Mouse (Mus musculus) embryonic facial prominence, embryonic 13.5 days (tissue): ENCODE data around the gene Gm10382. TPM values are rescaled to one million over a fixed set of nuclear protein-coding genes. Genes with fewer than 3 reads are reported as not detected.
"Not testable (repeated sequence)": the region's sequence is repeated elsewhere in the genome, so short reads cannot be mapped to it uniquely, and the experiment has no call there.

Source experiments
- ATAC-seq: fragments of 200-750 bp; cut with Nextera tagmentation; 2 replicates; pipeline ENCODE4 v1.8.0; 2017; ENCODE audit warnings: low read depth; ENCODE audit not compliant: insufficient number of reproducible peaks, insufficient read depth, low FRiP score, low TSS enrichment
- H3K27ac ChIP-seq: fragments of 300-500 bp; sonication (generic); 2 replicates; pipeline ENCODE4 v1.5.1; 2015; ENCODE audit warnings: moderate library complexity, mild to moderate bottlenecking, inconsistent platforms
- H3K27me3 ChIP-seq: fragments of 300-500 bp; sonication (generic); 2 replicates; pipeline ENCODE4 v1.6.1; 2015; ENCODE audit warnings: mild to moderate bottlenecking, inconsistent platforms
- H3K36me3 ChIP-seq: fragments of 300-500 bp; sonication (generic); 2 replicates; pipeline ENCODE4 v1.6.1; 2015; ENCODE audit warnings: mild to moderate bottlenecking, inconsistent platforms
- H3K4me1 ChIP-seq: fragments of 300-500 bp; sonication (generic); 2 replicates; pipeline ENCODE4 v1.6.1; 2015; ENCODE audit warnings: inconsistent platforms
- H3K4me2 ChIP-seq: fragments of 300-500 bp; sonication (generic); 2 replicates; pipeline ENCODE4 v1.6.1; 2015; ENCODE audit warnings: moderate library complexity, mild to moderate bottlenecking, inconsistent platforms
- H3K4me3 ChIP-seq: fragments of 300-500 bp; sonication (generic); 2 replicates; pipeline ENCODE4 v1.5.1; 2015; ENCODE audit warnings: mild to moderate bottlenecking, inconsistent platforms
- H3K9ac ChIP-seq: fragments of 300-500 bp; sonication (generic); 2 replicates; pipeline ENCODE4 v1.6.1; 2015; ENCODE audit warnings: mild to moderate bottlenecking, inconsistent platforms
- H3K9me3 ChIP-seq: fragments of 300-500 bp; sonication (generic); 2 replicates; pipeline ENCODE4 v1.6.1; 2016; ENCODE audit warnings: inconsistent platforms
- WGBS: fragments of 180-500 bp; shearing (Covaris S2); methylation state at CpG from one replicate; pipeline ENCODE4 v1.1.7; 2015; ENCODE audit warnings: mixed read lengths; 5-methylcytosine and 5-hydroxymethylcytosine counted together
- polyA plus RNA-seq: library from polyadenylated mRNA; unstranded; fragments of >200 nt; fragmentation: Nextera tagmentation; extraction: Ambion mirVana; gene quantifications from 2 replicates; pipeline ENCODE4 v1.2.1, GENCODE M21; 2015

Gm10382 gene
- polyA plus RNA-seq, 1 experiment from 2014 or later: 0.34 TPM

DNA sequence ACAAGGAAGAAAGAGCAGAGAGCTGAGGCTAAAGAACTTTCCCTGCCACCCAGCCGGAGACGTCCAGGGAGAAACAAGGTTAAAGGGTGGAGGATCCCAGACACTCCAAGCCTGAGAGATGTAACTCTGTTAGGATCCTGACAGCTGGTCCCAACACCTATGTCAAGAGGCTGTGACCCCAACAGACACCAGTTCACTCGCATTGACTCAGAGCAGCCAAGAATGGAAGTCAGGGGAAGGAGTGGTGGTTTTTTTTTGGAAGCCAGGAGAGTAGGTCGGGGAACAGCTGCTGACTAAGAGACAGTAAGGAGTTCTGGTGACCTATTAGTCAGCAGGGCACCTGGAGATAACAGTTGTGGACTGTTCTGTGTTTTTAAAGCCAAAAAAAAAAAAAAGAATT is 17.1 kb upstream of the Gm10382 start:
- ATAC-seq: no peak
- H3K4me1 ChIP-seq: no peaks in the 10 kb centered on the region
- no peak overlapping the region for H3K4me2 ChIP-seq
- no peak overlapping the region for H3K4me3 ChIP-seq
- H3K36me3 ChIP-seq: no peaks in the 10 kb centered on the region
- H3K27ac ChIP-seq: no peak overlapping the region
- H3K27me3 ChIP-seq: no peaks in the 10 kb centered on the region
- H3K9me3 ChIP-seq: no peaks in the 10 kb centered on the region
- H3K9ac ChIP-seq: no peak overlapping the region
- 81% methylated on average over 4 of the region's 4 CpGs for WGBS

DNA sequence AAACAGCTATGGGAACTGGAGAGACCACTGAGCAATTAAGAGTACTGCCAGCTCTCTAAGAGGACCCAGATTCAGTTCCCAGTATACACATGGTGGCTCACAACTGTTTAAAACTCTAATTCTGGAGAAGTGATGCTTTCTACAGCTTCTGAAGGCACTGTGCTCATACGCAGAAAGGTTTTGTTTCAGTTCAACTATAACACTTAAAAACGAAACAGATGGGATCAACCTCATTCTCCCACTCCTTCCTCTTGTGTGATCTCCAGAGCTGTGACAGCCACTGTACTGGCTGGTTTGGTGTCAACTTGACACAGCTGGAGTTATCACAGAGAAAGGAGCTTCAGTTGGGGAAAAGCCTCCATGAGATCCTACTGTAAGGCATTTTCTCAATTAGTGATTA is 13.3 kb upstream of the Gm10382 start:
- no peak for ATAC-seq
- Histone ChIP-seq H3K4me3 (no peak overlapping the region), H3K9me3 (no peaks in the 10 kb centered on the region), H3K9ac (no peak overlapping the region), H3K36me3 (no peaks in the 10 kb centered on the region), H3K27ac (no peak overlapping the region), H3K27me3 (no peaks in the 10 kb centered on the region), H3K4me1 (no peaks in the 10 kb centered on the region), H3K4me2 (no peak overlapping the region)
- WGBS: 73% methylated on average over 2 of the region's 2 CpGs

GRCm38 (mm10) chr5:125377214-125377613 is 11.9 kb upstream of the Gm10382 start:
- no peaks in the 10 kb centered on the region for H3K36me3 ChIP-seq
- 62% methylated on average over 7 of the region's 7 CpGs for WGBS
- no peak overlapping the region for H3K4me2 ChIP-seq
- H3K4me3 ChIP-seq: no peak overlapping the region
- ATAC-seq: no peak
- H3K4me1 ChIP-seq: no peaks in the 10 kb centered on the region
- H3K9me3 ChIP-seq: no peaks in the 10 kb centered on the region
- no peak overlapping the region for H3K27ac ChIP-seq
- no peaks in the 10 kb centered on the region for H3K27me3 ChIP-seq
- no peak overlapping the region for H3K9ac ChIP-seq

DNA sequence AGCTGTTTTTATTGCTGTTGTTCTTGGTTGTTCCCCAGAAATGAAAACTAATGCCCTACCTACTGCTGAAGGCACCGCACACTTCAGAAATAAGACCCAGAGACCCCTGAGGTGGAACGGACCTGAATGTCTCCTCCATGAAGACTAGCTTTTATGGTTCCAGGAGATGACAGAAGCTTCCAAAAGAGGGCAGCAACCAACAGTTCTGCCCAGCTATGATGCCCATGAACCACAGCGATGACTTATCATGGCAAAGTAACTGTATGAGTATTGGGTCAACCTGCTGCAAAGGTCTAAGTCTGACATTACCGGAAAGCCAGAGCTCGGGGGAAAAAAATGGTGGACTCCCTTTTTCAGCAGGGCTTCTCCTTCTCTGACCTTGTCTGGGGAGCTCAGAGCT is 10.2 kb upstream of the Gm10382 start:
- 87% methylated on average over 5 of the region's 5 CpGs for WGBS
- H3K4me1 ChIP-seq: no peaks in the 10 kb centered on the region

GRCm38 (mm10) chr5:125381954-125382672 is 7.0 kb upstream of the Gm10382 start:
- H3K4me1 ChIP-seq: peaks cover 14% of the 10 kb centered on the region
- no peak overlapping the region for H3K9ac ChIP-seq
- H3K27ac ChIP-seq: no peak overlapping the region
- H3K9me3 ChIP-seq: no peaks in the 10 kb centered on the region
- ATAC-seq: no peak
- 79% methylated on average over 5 of the region's 5 CpGs for WGBS
- H3K4me2 ChIP-seq: no peak overlapping the region
- no peaks in the 10 kb centered on the region for H3K27me3 ChIP-seq
- peaks cover 18% of the 10 kb centered on the region for H3K36me3 ChIP-seq
- no peak overlapping the region for H3K4me3 ChIP-seq

More for the DNA sequence above, 10.2 kb upstream of the Gm10382 start:
- Histone ChIP-seq H3K9me3 (no peaks in the 10 kb centered on the region), H3K27me3 (no peaks in the 10 kb centered on the region), H3K27ac (no peak overlapping the region), H3K4me3 (no peak overlapping the region), H3K36me3 (no peaks in the 10 kb centered on the region), H3K4me2 (no peak overlapping the region), H3K9ac (no peak overlapping the region)
- ATAC-seq: no peak

- 0 out of 2 replicates have a peak, but pooled peaks have one; percentile 5 for ATAC-seq
- no peaks in the 10 kb centered on the region for H3K27me3 ChIP-seq
- H3K36me3 ChIP-seq: peaks cover 18% of the 10 kb centered on the region
- 49% methylated on average over 6 of the region's 6 CpGs for WGBS
- H3K9me3 ChIP-seq: no peaks in the 10 kb centered on the region
- H3K9ac ChIP-seq: no peak overlapping the region
- no peak overlapping the region for H3K27ac ChIP-seq
- no peak overlapping the region for H3K4me2 ChIP-seq
- H3K4me1 ChIP-seq: peaks cover 14% of the 10 kb centered on the region
- no peak overlapping the region for H3K4me3 ChIP-seq
These were observed 6.2 kb upstream of the Gm10382 start for GRCm38 (mm10) chr5:125382673-125383558.

DNA sequence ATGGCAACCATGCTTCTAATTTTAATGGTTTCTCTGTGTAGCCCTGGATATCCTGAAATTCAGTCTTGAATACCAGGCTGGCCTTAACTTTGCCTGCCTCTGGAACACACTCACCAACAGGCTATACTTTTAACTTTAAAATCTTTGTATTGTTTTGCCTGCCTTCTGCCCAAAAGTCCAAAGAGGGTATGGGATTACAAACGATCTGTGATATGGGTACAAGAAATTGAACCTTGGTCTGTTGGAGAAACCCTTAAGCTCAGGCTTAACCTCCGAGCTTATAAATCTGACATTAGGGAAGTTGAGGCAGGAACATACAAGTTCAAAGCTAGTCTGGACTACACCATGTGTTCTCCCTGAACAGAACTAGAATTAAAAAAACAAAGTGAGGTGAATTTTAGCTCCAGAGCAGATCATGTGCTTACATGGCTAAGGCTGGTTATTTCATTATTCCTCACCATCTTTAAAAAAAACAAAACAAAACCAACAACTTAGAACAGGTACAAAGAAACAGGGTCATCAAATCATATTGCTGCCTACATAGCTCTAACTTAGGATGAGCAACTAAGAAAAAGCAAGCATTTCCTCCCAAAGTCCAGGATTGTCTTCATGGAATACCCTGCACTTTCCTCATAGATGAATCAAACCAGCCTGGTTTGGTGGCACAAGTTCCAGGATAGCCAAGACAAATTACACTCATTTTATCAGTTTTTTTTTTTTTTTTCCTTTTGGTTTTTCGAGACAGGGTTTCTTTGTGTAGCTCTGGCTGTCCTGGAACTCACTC is 5.3 kb upstream of the Gm10382 start:
- Histone ChIP-seq H3K36me3 (peaks cover 18% of the 10 kb centered on the region), H3K4me2 (no peak overlapping the region), H3K9me3 (no peaks in the 10 kb centered on the region), H3K27ac (no peak overlapping the region), H3K4me1 (peaks cover 22% of the 10 kb centered on the region), H3K9ac (no peak overlapping the region), H3K4me3 (no peak overlapping the region), H3K27me3 (no peaks in the 10 kb centered on the region)
- no peak for ATAC-seq
- WGBS: 73% methylated on average over 3 of the region's 3 CpGs

DNA sequence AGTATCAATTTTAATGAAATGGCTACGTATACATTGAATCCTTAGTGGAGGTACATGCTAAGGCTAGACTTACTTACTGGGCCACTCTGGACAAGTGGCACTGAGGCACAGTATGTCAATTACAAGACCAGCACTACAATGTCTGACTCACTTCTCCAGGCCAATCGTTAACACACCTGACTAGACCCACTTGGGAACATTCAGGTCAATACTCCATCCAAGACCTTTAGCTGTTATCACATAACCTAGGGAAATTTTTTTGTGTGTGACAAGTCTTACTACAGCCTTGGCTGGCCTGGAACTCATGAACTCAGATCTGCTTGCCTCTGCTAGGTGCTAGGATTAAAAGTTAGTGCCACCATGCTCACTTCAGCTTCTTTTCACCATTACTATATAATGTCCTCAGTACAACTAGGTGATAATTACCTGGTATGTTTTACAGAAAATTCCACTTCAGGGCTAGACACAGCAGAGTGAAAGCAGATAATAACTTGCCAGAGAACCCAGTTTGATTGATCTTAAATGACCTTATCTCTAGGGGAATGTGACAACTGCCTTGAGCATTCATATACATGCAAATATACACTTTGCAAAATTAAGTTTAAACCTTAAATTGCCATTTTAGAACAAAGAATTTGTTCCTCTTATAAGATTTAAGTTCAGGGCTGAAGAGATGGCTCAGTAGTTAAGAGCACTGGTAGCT is 4.5 kb upstream of the Gm10382 start:
- Histone ChIP-seq H3K27ac (no peak overlapping the region), H3K4me3 (no peak overlapping the region), H3K27me3 (no peaks in the 10 kb centered on the region), H3K4me1 (peaks cover 22% of the 10 kb centered on the region), H3K9ac (no peak overlapping the region), H3K36me3 (peaks cover 18% of the 10 kb centered on the region), H3K9me3 (no peaks in the 10 kb centered on the region), H3K4me2 (no peak overlapping the region)
- 88% methylated on average over 2 of the region's 2 CpGs for WGBS
- ATAC-seq: no peak

DNA sequence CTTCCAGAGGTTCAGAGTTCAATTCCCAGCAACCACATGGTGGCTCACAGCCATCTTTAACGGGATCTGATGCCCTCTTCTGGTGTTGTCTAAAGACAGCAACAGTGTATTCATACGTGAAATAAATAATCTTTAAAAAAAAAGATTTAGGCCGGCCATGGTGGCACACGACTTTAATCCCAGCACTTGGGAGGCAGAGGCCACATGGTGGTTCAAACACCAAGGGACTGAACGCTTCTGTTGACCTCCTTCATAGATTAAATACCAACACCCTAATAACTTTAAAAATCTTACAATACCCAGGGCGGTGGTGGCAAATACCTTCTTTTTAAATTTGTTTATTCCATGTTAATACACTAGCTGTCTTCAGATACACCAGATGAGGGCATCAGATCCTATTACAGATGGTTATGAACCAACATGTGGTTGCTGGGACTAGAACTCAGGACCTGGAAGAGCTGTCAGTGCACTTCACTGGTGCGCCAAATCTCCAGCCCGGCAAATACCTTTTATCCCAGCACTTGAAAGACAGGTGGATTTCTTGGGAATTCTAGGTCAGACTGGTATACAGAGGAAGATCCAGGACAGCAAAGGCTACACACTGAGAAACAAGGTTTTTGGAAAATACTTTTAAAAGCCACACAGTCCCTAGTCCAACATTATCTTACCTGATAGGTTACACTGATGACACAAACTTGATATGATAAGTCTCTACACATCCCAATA is 3.7 kb upstream of the Gm10382 start:
- peaks cover 24% of the 10 kb centered on the region for H3K4me1 ChIP-seq
- no peak for ATAC-seq
- H3K27me3 ChIP-seq: no peaks in the 10 kb centered on the region
- no peak overlapping the region for H3K4me2 ChIP-seq
- 76% methylated on average over 8 of the region's 8 CpGs for WGBS
- no peak overlapping the region for H3K4me3 ChIP-seq
- no peak overlapping the region for H3K9ac ChIP-seq
- no peaks in the 10 kb centered on the region for H3K9me3 ChIP-seq
- no peak overlapping the region for H3K27ac ChIP-seq
- H3K36me3 ChIP-seq: peaks cover 18% of the 10 kb centered on the region

DNA sequence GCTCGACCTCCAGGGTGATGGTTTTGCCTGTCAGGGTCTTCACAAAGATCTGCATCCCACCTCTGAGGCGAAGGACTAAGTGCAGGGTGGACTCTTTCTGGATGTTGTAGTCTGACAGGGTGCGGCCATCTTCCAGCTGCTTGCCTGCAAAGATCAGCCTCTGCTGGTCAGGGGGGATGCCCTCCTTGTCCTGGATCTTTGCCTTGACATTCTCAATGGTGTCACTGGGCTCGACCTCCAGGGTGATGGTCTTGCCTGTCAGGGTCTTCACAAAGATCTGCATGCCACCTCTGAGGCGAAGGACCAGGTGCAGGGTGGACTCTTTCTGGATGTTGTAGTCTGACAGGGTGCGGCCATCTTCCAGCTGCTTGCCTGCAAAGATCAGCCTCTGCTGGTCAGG is 1.8 kb upstream of the Gm10382 start:
- H3K27me3 ChIP-seq, H3K4me3 ChIP-seq, ATAC-seq, H3K4me2 ChIP-seq, H3K9ac ChIP-seq, H3K9me3 ChIP-seq, H3K27ac ChIP-seq: not testable (repeated sequence)
- H3K4me1 ChIP-seq: peaks cover 28% of the 10 kb centered on the region
- WGBS: 85% methylated on average over 5 of the region's 6 CpGs
- H3K36me3 ChIP-seq: peaks cover 18% of the 10 kb centered on the region
